Mouse (Mus musculus): ENCODE data around the gene Pfn2.
"Not testable (repeated sequence)": the region's sequence is repeated elsewhere in the genome, so short reads cannot be mapped to it uniquely, and the experiment has no call there.

Pfn2 gene

DNA sequence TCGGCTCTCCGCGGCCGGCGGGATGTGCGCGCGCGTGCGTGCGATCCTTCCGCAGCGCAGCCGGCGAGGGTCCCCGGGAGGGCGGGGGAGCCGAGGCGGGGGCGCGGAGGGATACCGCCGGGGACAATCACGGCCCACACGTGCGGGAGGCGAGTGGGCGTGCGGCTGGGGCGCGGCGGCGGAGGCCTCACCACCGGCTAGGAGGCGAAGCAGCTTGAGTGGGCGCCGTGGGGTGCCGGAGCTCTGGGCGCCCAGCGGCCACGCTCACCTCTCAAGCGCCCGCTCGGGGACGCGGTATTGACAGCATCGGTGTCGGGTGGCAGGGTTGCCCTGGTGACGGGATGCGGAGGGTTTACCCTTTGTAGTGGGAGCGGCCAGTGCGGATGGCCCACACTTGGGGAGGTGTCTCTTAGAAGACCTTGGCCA, at the start of gene Pfn2:
TSS of gene Pfn2 (minus strand) at position 320 of the 426 bp plus-strand sequence.
- peak; percentile 59 for DNase-seq (ENCODE audit: low read depth, low spot score)

DNA sequence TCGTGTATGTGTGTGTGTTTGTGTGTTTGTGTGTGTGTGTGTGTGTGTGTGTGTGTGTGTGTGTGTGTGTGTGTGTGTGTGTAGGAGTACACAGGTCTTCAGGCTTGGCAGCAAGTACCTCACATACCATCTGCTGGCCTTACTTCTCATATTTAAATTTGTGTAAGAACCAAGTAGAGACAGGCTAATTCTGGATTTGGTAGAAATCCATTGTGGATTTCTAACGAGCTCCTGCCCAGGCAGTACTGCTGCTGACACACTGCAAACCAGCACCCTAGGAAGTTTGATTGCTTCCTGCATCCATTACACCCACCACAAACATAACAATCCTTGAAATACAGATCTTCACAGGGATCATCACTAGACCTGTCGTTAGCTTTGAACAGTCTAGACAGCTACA, 35.1 kb upstream of the Pfn2 start:
- DNase-seq (ENCODE audit: low read depth, low spot score), result no peak

DNA sequence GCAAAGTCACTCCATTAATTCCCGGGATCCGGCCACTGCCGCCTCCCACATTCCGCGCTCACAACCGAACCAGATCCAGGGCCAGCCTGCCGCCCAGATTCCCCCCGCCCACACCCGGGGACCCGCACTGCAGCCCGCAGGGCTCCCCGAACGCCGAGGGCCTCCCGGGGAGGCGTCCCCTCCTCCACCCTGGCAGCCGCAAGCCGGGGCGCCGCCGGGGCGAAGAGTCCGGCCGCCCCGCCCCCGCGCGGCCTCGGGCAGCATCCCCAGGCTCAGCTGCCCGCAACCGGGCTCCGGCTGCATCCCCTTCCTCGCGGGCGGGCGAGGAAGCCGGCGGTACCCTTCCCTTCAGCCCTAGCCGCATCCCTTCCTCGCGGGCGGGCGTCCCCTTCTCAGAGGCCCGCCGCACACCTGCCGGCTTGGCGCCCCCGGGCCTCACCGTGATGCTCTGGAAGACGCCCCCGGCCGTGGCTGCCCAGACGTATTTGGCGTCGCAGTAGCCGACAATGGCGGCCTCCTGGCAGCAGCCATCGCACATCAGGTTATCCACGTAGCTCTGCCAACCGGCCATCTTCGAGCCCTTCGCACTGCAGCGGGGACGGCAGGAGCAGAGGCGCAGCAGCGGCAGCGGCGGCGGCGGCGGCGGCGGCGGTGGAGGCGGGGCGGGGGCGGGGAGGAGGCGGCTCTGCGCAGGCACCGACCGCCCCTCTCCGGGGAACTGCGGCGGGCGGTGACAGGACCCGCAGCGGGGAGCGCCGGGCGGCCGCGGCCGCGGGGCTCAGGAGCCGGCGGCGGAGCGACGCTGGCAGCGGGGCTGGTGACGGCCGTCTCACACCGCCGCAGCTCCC, 743 bp downstream of the Pfn2 start:
- peak; percentile 44 for DNase-seq (ENCODE audit: low read depth, low spot score)

- no peak for DNase-seq (ENCODE audit: low read depth, low spot score)
Observed at GRCm38 (mm10) chr3:57846662-57846911, 1.3 kb downstream of the Pfn2 start.

DNA sequence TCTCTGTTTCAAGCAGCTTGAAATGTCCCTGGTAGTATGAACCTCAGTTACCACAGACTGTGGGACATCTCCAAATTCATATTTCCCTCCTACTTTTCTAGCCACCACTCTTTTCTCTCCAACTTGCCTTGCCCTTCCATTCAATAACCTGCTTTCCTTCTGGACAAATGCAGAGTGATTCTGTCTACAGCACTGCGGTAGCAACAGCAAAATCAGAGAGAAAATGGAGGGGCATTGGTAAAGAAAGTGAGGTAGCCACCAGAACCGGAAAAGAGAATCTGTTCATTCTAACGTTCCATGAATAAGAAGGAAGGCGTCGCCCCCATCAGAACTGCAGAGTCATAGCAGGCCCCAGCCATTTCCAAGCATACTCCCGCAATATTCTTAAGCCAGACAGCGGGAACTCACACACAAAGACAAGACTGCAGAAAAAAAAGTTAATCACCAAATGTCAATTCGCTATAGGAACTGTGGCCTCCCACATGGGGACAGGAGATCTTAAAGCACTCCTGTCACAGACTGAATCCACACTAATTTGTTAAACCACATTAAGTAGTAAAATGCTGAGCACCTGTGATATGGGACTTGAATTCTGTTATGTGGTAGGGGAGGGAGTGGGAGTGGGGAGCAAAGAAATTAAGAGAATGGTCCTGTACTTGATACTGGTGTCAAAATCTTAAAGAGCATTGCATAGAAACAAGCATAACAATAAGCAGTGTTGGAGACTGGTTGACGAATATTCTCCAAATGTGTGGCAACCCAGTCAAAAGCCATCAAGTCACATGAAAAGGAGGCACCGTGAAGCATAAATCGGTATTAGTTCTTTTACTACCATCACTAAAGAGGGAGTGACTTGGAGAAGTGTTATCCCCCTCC, 1.9 kb downstream of the Pfn2 start:
- DNase-seq (ENCODE audit: low read depth, low spot score), result peak; percentile 48

- no peak for DNase-seq (ENCODE audit: low read depth, low spot score)
Observed at GRCm38 (mm10) chr3:57843775-57844174, 4.1 kb downstream of the Pfn2 start.

- DNase-seq (ENCODE audit: low read depth, low spot score), result no peak
Observed at GRCm38 (mm10) chr3:57836911-57837310, 11.0 kb downstream of the Pfn2 start.

DNA sequence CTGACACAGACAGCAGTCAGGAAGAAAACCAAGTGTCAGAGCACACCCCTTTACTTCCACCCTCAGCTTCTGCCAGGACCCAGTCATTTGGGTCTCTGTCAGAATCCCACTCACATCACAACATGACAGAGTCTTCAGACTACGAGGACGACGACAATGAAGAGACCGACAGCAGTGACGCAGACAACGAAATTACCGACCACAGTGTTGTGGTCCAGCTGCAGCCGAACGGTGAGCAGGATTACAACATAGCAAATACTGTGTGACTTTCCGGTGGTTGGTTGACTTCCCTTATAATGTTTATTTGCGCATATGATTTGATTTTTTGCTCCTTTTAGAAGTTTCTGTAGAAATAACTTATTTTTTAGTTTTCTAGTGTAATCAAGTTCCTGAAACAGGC, 14.3 kb downstream of the Pfn2 start:
- no peak for DNase-seq (ENCODE audit: low read depth, low spot score)

DNA sequence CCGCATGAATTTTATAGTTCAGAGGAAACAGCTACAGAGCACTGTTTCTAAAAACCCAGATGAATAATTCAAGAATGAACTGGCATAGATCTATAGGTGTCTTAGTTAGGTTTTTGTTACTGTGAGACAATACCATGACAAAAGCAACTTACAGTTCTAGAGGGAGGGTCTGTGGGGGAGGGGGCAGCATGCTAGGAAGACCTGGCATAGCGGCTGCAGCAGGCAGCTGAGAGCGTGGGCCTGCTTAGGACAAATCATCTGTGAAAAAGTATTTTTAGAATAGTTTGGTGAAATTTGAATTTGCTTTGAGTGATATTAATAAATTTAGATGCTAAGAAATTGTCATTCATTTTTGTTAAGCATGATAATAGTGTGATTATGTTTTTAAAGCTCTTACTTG, 22.0 kb downstream of the Pfn2 start:
- no peak for DNase-seq (ENCODE audit: low read depth, low spot score)

DNA sequence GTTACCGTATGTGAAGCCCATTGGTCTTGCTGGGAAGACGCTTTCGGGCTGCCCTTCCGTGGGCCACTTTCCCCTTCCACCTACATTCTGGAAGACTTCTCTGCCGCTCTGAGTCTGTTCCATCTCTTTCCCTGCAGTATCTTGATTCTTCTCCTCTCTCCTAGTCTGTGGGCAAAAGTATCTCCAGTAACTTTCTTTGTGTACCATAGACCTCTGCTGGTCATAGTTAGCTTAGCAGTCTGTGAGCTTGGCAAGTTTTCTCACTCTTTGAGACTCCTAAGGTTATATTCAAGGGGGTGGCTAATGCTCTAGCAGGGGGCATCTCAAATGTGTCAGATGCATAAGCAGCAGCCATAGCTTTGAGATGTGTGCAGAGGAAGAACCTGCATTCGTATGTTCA, 32.4 kb downstream of the Pfn2 start:
- DNase-seq (ENCODE audit: low read depth, low spot score), result no peak

GRCm38 (mm10) chr3:57795071-57795470, 52.8 kb downstream of the Pfn2 start:
- DNase-seq (ENCODE audit: low read depth, low spot score), result not testable (repeated sequence)

Data from skeletal muscle tissue, adult 2 months (tissue).